Mouse (Mus musculus) heart, adult 9 months (tissue): Measurements from ENCODE around the gene Hils1.
"Not testable (repeated sequence)": the region's sequence is repeated elsewhere in the genome, so short reads cannot be mapped to it uniquely, and the experiment has no call there.

ENCODE experiments used
- DNase-seq, 2 experiments: peaks; one replicate each; pipeline ENCODE4 v3.0.0; 2022; ENCODE audit warnings: low spot score in 2 of 2

Hils1 gene

GRCm38 (mm10) chr11:94952169-94952568 is 15.2 kb upstream of the Hils1 start:
- DNase-seq = no peak

GRCm38 (mm10) chr11:94955103-94955502 is 12.3 kb upstream of the Hils1 start:
- DNase-seq = no peak

DNA sequence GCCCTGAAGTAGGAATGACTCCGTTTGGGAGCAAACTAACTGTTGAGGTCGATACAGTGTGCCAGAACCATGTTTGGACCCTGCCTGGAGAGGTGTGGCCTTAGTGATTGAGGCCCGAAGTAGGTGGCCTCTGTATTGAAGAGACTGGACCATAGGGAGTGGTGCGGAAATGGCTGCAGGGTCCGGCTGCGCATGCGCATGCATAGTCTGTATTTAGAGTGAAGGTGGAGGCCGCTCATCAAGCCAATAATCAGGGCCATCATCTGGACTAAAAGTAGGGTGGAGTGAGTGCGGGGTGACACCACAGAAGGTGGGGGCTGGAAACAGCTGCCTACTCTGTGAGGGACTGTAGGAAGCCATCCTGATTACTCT is 9.7 kb upstream of the Hils1 start:
- peak in 1 of 2 experiments; percentile 74 for DNase-seq

DNA sequence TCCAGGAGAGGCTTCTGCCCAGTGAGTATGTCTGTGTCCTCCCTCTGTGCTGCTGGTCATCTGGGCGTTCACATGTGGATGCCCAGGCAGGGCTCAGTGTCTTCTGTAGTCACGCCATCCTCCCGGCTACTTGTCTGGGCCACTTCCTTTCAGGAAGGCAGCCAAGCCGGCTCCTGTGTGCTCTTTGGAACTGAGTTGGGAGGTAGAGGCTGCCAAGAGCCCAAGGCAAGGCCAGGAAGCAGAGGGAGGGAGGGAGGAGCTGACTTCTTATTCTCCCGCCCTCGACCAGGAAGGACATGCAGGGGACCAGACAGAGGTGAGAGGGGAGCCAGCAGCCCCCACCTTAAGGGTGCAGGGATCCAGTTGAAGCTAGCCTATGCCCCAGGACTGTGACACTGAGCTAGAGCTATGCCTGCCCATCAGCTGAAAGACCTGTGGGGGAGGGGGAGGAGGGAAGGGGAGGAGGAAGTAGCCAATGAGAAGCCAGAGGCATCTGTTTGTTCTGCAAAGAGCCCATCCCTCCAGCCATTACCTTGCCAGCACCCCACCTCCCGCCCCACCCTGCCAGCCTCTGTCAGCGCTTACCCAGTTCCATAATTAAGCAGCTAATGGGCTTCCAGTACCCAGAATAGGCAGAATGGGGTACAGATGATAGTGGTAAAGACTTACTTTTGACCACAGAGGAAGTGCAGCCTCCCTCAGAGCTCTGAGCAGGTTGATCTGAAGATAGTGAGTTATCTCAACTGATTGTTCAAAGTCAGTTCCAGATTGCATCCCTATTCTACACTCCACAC is 9.1 kb upstream of the Hils1 start:
- DNase-seq = peak; percentile 92 to 94

GRCm38 (mm10) chr11:94962534-94963101 is 4.8 kb upstream of the Hils1 start:
- DNase-seq = no peak

GRCm38 (mm10) chr11:94968187-94968586 is 794 bp downstream of the Hils1 start:
- no peak for DNase-seq

- not testable (repeated sequence) for DNase-seq
Measured at GRCm38 (mm10) chr11:94969709-94970108, 2.3 kb downstream of the Hils1 start.

GRCm38 (mm10) chr11:94970210-94970943 is 3.0 kb downstream of the Hils1 start:
- DNase-seq = peak in 1 of 2 experiments; percentile 66

GRCm38 (mm10) chr11:94971895-94972615 is 4.7 kb downstream of the Hils1 start:
- no peak for DNase-seq

- no peak for DNase-seq
Measured at GRCm38 (mm10) chr11:94972887-94973286, 5.5 kb downstream of the Hils1 start.

DNA sequence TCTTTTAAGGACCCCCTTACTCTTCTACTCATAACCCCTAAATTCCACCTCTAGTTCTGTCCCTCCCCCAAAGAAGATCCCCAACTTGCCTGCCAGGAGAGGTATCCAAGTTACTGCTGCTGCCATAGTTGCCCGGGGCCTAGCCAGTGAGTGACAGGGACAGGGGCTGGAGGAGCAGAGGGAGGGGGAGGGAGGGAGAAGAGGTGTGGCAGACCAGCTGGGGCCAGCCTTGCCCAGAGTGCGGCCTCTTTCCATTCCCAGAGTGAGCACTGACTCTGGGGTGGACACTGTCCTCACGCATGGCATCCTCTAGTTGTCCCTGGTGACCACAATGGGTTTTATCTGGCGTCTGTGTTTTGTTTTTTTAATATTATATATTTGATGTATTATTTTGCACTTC is 5.9 kb downstream of the Hils1 start:
- DNase-seq = no peak

DNA sequence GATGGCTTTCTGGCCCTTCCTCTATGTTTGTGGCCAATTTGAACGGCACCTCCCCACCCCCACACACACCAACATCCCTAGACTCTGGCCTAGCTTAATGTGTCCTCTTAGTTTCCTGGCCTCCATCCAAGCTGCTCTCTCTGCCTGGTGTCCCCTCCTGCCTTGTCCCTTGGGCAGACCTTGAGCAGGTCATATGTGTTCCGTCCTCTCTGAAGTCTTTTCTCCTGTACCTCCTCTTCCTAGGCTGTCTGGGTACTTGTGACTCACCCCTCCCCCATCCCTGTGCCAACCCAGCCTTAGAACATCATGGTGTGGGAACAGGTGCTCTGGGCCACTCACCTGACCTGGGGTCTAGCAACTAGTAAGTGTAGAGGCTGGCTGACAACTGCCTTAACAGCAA is 7.6 kb downstream of the Hils1 start:
- DNase-seq = peak in 1 of 2 experiments; percentile 64

- DNase-seq = peak in 1 of 2 experiments; percentile 56
Measured at GRCm38 (mm10) chr11:94976199-94976598, 8.8 kb downstream of the Hils1 start, which contains the start of gene Sgca. Gene Sgca, minus strand, starts transcription at chr11:94976327.

DNA sequence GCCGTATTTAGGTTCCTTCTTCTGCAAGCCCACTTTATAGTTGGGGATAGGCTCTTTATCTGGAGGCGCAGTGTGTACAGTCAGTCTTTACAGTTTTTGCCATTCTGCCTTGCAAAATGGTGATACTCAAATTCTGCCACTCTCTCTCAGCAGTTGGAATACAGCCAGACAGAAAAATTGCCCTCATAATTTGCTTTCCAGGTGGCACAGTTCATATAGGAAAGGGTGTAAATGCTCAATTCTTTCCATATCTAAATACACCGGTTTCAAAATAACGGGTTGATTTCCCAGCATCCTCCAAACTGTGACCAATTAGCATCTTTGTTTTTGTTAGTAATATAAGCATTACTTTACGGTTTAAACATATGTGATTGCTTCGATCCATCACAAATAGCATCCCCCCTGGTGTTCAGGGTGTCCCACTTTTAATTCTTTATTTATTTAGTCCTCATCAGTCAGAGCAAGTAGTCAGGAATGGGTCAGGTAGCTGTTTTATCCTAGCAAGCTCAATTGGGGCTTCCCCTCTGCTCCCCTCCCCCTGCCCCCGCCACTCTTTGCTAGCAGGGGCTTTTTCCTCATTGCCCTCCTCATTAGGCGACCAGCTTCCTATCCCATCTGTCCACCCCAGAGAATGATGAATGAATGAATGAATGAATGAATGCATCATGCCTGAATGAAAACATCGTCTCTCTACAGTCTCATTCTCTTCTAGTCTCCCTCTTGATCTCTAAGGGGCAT is 11.0 kb downstream of the Hils1 start:
- no peak for DNase-seq

GRCm38 (mm10) chr11:94978947-94979346 is 11.6 kb downstream of the Hils1 start:
- DNase-seq = peak; percentile 94 to 97

- no peak for DNase-seq
Measured at GRCm38 (mm10) chr11:94979462-94980179, 12.2 kb downstream of the Hils1 start.

- DNase-seq = no peak
Measured at GRCm38 (mm10) chr11:94985140-94985539, 17.7 kb downstream of the Hils1 start.

GRCm38 (mm10) chr11:94985822-94986221 is 18.4 kb downstream of the Hils1 start:
- no peak for DNase-seq

GRCm38 (mm10) chr11:94986435-94986834 is 19.0 kb downstream of the Hils1 start:
- no peak for DNase-seq

GRCm38 (mm10) chr11:94987341-94987740 is 19.9 kb downstream of the Hils1 start:
- no peak for DNase-seq

- no peak for DNase-seq
Measured at GRCm38 (mm10) chr11:94987851-94988250, 20.5 kb downstream of the Hils1 start.
